Mouse (Mus musculus) heart, adult 11 months (tissue): ENCODE measurements around the gene Pemt.

Experiments
- DNase-seq: peaks from one replicate; pipeline ENCODE4 v3.0.0; 2022

Pemt gene

DNA sequence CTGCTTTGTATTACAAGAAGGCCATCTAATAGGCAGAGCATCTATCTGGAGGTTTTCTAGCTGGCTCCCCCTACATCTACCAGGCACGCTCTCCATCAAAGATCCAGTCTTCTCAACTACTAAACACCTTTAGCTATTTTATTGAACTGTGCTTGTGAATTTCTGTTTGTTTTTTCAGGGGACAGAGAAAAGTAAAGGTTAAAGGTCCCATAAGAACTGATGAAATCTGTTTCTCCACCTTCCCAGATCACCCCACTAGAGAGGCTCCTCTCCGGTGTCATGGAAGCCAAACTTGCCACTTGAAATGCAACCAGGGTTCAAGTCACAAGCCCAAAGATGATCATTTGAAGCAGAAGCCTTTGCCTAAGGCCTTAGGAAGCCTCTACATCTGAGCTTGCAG, 2.6 kb upstream of the Pemt start:
- DNase-seq: no peak

DNA sequence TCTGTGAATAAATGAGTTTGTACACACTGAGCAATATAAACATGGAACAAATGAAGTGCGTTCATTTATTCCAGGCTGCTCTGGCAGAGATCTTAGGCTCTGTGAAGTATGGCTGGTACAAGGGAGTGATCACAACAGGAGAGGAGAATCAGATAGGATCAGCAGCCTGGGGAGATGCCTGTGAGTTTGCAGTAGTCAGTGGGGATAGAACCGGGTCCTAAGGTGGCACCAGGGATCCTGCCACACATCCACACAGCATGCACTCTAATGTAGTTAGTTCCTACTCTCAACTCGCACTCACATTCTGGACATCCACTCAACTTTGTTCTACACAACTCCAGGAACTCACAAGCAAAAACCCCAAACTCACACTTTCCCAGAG, 622 bp downstream of the Pemt start:
- peak; percentile 88 for DNase-seq

DNA sequence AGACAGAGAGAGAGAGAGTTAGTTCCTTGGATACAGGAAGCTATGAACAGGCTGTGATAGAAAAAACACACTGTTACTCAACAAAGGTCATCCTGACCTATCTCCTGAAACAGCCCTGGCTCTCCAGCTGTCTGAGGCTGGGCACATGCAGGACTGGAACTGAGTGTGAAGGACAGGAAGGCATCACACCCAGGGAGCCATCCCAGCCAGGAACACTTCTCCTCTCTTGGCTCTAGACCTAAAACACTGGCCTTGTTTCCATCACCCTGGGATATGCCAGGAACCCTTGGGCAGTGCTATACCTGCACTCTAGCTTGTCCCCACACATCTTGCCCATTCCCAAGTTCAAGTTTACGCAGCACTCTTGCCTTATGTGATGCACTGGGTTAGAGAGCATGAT, 1.5 kb downstream of the Pemt start:
- DNase-seq: no peak

DNA sequence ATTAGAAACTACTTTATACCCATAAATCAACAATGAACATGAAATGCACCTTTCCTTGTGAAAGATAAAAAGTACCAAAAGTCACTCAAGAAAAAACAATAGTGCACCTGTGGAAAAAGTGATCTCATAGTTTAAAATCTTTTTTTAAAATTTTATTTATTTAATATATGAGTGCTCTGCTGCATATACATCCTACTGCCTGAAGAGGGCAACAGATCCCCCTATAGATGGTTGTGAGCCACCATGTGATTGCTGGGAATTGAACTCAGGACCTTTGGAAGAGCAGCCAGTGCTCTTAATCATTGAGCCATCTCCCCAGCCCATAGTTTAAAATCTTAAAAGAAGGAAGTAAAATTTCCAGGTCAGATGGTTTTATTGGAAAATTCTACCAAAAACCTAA, 4.0 kb downstream of the Pemt start:
- DNase-seq: no peak

DNA sequence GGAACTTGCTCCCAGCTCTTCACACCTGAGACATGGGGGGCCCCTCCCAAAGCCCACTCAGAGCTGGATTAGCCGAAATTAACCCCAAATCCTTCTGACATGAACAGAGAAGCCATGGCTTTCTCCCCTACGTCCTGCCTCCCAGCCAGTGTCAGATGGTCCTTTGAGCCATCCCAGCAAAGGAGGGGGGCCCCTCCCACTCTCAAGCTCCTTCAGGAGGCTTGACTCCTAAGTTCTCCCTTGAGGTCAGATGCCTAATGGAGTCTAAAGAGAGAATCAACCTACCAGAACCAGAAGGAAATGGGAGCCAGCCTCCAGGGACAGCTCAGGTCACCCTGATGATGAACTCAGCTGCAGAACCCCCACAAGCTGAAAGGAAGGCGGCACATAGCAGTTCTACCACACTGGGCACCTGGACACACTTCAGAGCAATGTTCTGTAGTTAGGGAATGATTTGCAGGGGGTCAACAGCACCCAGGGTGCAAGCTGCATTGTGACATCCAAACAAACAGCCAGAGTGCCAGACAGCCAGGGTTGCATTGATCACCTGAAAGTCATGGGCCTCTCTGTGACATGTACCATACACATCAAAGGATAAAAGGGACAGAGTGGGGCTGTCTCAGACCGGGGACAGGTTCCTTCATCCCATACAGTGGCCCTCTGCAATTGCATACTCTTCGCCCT, 9.6 kb downstream of the Pemt start:
- DNase-seq: no peak

DNA sequence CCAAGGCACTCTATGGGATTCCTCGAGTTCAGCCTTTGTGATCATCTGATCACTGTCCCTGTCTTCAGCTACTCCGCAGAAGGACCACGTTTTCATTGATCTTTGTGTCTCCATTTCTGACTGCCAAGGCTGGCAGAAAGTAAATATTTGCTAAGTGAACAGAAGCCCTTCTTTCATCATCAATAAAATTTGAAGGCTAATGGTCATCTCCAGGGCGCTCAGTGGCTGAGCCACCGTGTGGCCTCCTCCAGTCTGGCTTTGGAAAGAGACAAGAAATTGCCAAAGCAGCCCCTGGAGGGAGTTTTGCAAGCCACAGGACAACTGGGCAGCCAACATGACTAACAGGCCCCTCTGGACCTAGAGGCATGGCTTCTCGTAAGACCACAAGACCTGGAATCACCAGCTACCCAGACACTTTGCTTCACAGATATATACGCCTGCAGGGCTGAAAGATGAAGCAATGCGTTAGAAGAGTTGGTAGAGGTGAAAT, 11.3 kb downstream of the Pemt start:
- no peak for DNase-seq

DNA sequence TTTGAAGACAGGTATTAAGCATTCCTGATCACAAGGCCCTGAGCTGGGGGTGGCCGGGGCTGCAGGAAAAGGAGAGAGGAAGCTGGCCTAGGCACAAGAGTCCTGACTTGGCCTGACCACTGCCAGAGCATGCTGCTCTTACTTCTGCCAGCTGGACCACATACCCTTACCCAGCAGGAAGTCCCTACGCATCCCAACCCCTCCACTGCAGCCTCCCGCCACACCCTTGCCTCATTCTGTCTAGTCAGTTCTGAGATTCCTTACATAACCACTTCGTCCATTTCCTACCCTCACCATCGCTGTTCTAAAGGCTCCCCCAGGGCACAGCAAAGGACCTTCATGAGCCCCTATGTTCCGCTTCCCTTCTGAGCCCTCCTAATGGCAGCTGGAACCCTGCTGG, 12.0 kb downstream of the Pemt start:
- DNase-seq: no peak

DNA sequence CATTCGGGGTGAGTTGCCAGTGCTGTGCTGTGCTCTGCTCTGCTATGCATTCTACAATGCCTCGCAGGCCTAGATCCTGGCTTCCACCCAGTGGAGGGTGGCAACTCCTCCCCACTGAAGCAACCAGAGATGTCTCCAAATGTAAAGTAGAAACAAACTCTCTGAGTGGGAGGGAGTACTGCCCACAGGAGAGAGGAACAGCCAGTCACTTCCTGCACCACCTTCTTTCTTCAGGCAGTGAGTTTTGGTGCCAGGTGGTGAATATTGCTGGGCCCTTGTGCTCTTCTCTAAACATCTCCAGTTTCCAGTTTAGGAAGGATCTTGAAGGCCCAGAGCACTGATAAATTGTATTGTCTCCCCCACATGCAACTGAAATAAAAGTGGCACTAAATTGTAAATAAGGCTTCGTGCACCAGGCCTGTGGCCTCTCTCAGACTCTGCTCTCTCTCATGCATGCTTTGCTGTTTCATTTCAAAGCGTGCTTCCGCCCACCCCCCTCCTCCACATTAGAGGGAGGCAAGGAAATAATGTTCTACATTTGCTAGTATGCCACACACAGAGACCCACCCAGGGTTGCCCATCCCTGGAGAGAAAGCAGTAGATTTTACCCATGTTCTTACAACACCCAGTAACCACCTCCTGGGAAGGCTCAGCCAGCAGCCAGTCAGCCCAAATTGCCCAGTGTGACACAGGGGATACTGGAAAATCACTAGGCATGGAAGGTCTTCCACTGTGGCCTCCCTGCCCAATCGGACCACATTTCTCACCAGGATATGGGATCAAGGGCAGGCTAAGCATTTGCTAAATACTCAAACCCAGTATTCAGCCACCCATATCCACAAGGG, 13.5 kb downstream of the Pemt start:
- DNase-seq: no peak

DNA sequence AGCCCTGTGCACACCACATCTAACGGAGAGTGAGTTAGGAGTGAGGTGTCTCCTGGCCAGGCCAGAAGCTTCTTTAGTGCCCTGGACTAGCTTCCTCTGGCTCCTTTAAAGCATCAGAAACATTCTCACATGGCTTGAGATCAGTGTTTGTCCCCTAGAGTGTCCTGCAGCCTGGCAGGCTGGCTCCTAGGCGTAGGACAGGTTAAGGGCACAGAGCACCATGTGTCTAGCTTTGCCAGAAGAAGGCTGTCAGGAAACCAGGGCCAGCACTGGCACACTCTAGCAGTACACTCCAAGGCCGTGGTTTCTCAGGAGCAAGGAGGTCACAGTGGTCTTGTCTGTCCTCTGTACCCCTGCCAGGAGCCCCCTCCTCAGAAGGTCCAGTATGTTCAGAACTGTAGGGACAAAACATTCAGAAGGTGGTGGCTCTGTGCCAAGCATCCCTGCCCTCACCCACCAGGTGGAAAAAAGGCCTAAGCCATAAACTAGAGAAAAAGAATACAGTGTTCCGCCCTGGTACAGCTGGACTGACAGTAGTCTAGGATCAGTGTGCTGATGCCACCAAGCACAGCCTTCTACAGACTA, 15.4 kb downstream of the Pemt start:
- peak; percentile 92 for DNase-seq

DNA sequence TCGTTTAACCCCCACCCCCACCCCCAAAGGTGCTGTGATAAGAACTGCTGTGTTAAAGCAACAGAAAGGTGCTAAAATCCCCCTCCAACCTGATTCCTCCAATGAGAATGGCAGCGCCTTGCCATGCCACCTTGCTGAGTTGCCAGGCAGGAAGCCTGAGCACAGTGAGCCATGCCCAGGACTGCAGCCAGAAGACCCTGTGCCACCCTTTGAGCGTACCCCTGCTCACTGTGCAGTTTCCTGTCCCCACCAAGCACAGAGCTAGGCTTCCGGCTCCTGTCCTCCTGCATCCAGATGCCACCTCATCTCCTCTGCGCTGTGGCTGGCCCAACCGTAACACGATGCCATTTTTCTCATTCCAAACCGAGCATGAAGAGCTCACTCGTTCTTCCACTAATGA, 16.3 kb downstream of the Pemt start:
- DNase-seq: no peak

DNA sequence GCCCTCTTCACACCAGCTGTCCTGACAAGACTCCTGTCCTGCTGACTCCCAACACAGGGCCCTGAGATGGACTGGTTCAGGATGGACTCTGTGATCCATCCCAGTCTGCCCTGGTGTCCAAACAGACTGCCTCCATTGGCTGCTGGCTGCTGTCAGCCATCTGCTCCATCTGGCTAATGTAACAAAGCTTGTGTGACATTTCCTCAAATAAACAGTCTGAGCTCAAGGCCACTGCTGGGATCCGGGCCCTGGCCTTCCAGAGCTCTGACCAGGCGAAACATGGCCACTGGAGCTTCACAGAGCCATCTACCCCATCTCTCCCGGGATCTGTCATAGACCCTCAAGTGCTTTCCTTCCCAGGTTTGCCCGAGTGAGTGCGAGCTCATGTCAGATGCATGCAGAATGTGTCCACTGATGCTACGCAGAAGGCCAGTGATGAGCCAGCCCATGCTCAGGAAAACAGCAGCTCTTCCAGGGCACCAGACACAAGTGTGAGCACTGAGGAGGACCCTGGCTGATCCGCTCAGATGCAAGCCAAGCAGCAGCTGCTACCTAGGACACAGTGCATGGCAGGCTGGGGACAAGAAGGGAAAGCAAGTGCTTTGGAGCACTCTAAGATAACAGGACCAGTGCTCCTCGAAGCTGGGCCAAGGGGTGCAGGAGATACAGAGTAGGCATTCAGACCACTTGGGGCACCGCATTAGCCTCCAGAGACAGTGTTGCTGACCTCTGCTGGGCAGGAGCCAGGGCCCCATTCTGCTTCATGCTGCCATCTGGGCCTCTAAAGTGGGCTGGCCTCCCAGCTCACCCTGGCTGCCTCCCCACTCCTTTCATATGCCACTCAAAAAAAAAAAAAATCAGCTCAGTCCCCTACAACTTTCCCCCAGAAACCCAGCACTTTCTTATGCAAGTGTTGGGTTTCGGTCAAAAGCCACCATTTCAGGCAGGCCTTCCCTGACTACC, 18.1 kb downstream of the Pemt start:
- peak; percentile 90 for DNase-seq

DNA sequence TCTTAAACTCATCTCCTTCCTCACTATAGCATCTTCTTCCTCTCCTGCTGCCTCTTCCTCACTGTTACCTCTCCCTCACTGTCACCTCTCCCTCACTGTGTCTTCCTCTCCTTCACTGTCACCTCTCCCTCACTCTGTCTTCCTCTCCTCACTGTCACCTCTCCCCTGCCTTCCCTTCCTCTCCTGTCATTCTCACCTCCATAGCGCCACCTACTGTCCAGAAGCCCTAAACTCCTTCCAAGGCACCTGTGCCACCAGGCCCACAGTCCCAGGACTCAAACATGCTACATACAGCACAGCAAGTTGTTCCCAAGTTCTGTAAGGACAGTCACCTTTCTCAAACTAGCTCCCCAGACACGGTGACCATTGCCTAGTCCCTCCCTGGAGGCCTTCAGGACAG, 19.0 kb downstream of the Pemt start:
- peak; percentile 92 for DNase-seq

DNA sequence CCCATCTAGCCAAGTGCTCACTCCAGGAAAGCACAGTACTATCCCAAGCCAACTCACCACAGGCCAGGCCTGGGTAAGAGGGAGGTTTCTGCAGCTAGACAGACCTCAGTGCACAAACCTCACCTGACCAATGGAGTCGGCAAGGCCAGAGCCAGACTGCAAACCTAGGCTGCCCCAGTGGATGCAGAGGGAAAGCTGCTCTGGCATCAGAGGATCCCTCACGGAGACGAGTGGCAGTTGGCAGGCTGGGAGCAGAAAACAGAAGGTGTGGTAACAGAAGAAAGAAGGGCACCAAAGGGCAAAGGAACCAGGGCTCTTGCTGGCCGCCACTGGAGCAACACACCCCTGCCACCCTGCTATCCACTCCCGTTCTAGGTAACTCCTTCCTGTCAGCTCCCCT, 20.1 kb downstream of the Pemt start:
- DNase-seq: no peak

DNA sequence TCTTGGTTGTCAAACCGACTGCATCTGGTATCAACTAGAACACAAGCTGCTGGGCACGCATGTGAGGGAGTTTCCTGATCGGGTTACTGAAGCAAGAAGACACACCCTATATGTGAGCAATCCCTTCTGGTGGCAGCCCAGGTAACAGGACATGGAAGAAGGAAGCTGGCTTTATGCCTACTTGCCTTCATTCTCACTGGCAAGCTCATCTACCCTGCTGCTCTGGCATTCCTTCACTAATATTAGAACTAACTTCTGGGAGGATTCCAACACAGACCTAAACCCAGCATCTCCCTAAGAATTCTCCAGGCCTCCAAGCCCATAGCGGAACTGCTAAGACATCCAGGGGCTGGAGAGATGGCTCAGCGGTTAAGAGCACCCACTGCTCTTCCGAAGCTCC, 25.1 kb downstream of the Pemt start:
- no peak for DNase-seq

DNA sequence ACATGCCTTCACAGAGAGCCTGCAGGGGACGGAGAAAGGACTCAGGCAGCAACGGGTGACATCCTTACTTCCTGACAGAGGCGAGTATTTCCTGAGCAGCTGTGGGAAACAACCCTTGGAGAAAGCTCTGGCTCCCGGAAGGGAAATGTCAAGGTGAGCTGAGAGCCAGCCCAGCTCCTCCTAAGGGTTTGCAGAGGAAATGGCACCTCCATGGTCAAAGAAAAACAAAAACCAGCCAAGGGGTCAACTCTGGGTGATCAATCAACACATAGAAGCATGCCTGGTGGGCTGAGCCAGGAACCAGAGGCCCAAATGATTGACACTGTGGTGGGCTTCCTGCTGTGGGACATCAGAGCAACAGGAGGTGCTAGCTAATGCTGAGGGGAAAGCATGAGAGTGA, 29.6 kb downstream of the Pemt start:
- DNase-seq: no peak

DNA sequence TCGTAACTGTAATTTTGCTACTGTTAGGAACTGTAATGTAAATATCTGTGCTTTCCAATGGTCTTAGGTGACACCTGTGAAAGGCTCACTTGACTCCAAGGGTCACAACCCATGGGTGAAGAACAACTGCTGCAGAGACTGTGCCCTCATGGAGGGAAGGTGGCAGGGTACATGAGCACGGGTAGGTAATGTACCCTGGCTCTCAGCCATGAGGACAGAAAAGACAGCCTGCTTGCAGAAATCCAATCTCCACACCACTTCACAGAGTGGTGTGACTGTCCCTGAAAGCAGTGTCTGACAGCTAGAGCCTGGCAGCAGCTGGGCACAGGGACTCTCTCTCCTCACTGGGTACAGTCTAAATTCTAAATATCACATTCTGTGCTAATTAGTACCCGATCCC, 34.8 kb downstream of the Pemt start:
- DNase-seq: no peak

DNA sequence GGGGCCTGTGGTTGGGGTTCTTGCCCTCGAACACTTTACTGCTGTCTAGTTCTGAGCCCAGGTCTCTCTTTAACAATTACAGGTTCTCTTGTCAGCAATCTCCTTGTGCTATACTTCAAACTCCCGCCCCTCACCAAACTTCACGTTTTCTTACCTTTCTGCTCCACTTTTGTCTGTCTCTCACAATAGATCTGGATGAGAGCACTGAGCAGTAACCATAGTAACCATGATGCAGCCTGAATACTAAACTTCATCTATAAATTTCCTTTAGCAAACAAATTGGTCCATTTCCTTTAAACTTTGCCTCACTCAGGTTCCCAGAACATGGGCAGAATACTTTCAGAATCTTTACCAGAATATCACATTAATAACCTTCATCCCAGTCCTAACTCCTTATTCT, 36.8 kb downstream of the Pemt start:
- DNase-seq: no peak

DNA sequence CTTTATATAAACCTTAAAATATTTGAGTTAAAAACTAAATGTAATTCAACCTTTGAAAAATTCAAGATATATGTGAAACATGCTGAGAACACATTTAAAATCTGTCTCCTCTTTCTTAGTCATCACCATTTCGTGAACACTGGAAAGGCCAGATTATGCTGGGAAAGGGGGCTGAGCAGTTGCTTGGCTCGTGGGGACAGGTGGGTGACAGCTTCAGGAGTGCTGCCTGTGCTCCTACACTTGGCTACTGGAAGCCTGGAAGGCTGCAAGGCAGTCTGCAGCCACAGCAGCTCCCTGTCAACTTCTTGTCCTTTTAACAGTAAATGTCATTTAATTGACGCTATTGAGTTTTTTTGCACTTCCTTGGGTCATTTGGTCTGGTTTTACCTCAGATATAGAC, 40.4 kb downstream of the Pemt start:
- DNase-seq: no peak

DNA sequence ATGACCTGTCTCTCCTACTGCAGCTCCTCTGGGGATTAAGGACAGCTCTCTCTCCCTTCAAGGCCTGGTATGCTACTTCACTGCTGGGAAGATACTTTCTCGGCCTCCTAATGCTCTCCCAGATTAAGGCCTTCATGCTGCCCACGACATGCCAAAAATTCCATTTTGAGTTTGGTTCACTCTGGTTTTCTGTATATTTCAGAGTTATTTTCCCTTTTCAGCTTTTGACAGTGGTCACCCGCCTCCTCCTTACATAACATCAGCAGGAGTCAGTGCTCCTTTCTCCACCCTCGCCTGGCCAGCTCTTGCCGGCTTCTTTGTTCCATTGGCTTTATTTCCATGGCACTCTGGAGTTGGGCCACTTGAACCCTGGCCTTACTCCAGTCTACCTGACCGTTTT, 41.6 kb downstream of the Pemt start:
- no peak for DNase-seq

DNA sequence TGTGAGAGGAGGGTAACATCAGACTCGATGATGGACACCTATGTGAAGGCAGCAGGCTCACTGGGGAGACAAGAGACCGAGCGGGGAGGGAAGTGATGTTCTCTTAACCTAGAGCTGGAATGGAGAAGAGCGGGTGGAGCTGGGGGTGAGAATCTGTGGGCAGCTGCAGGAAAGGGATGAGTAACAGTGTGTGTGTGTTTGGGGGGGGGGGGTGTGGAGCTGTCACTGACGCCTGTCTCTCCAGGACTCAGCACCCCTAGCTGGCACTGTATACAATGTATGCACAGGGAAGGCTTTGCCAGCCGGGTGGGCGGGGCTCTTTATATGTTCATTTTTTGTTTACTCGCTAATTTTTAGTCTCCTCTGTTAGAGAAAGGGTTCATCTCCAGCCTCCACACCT, 42.5 kb downstream of the Pemt start:
- no peak for DNase-seq

DNA sequence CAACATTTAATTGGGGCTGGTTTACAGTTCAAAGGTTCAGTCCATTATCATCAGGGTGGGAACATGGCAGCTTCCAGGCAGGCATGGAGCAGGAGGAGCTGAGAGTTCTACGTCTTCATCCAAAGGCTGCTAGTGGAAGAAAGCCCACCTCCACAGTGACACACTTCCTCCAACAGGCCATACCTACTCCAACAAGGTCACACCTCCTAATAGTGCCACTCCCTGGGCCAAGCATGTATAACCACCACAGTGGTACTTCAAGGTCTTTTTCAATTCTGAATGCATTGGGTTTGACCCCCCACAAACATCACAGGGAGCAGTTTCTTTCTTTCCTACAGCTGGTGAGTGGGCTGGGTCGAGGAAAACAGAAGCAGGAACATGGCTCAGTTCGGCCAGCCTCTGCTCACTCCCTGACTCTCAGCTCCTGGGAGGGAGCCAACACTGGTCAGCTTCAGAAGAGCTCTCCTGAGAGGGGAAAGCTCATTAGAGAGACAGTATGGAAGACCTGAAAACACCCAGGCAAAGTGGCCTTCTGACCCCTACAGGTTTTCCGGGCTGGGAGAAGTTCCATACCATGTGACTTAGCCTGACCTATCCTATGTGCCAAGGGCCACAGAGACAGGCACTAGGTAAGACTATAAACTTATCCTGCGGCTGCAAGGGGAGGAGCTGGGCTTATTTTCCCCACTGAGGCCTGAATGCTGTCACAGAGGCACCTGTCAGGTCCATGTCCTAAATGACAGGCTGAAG, 44.9 kb downstream of the Pemt start:
- no peak for DNase-seq

DNA sequence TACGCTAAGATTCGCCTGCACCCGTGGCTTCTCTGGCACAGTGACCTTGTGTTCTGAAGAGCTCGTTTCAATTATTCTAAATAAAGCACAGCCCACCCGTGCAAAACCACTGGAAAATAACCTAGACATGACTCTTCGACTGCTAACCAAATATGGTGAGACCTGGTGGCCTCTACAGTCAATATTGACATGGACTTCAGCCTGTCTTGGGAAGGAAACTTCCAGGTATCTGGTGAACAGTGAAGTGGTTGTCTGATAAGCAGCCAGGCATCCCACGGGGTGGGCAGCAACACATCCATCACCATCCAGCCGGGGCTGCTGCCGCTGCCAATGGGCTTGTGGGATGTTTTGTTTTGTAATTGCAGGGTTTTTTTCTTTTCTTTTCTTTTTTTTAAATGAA, 52.0 kb downstream of the Pemt start:
- no peak for DNase-seq
